Mouse (Mus musculus): Measurements from ENCODE around the gene Cd2ap.
A peak's percentile ranks its signal among the peaks of the same experiment; 100 is the strongest.
"Not testable (repeated sequence)": the region's sequence is repeated elsewhere in the genome, so short reads cannot be mapped to it uniquely, and the experiment has no call there.

Gene Cd2ap

GRCm38 (mm10) chr17:42876001-42876903, at the start of gene Cd2ap:
Gene Cd2ap, minus strand, starts transcription at chr17:42876665.
- DNase-seq (ENCODE audit: extremely low read depth, insufficient read length, low spot score) = peak; percentile 93

DNA sequence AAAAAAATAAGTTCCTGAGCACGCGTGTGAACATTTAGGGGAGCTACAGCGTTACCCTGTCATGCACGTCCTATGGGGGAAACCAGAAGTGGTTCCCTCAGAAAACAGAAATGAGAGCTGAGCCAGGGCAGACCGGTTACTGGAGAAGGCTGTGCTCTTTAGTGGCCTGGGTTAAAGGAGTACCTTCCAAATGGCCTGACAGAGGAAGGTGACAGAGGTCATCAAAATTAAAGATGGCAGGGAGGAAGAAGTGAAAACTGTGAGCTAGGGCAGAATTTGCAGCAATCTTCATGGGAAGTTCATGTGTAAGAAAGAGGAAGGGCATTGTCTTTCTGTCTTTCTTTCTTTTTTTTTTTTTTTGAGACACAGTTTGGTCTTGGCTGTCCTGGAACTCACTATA, 48.3 kb upstream of the Cd2ap start:
- no peak for DNase-seq (ENCODE audit: extremely low read depth, insufficient read length, low spot score)

GRCm38 (mm10) chr17:42918810-42919209, 42.3 kb upstream of the Cd2ap start:
- DNase-seq (ENCODE audit: extremely low read depth, insufficient read length, low spot score) = no peak

- DNase-seq (ENCODE audit: extremely low read depth, insufficient read length, low spot score) = no peak
Measured at GRCm38 (mm10) chr17:42914726-42915125, 38.3 kb upstream of the Cd2ap start.

DNA sequence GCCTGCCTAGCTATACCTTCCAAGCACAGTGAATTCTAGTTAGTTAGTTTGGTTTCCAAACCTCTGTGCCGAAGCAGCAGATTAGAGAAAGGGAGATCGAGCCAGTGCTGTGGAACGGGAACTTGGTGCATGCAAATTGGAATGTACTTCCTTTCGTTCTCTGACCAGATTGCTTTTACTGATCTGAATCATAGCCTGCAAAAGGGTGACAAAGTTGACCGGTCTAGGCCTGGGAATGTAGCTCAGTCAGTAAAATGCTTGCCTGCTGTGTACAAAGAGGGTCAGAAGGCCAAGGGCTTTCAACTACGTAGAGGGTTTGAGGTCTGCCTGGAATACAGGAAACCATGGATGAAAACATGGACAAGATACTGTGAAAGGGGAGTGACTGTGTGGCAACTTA, 35.7 kb upstream of the Cd2ap start:
- DNase-seq (ENCODE audit: extremely low read depth, insufficient read length, low spot score) = no peak

DNA sequence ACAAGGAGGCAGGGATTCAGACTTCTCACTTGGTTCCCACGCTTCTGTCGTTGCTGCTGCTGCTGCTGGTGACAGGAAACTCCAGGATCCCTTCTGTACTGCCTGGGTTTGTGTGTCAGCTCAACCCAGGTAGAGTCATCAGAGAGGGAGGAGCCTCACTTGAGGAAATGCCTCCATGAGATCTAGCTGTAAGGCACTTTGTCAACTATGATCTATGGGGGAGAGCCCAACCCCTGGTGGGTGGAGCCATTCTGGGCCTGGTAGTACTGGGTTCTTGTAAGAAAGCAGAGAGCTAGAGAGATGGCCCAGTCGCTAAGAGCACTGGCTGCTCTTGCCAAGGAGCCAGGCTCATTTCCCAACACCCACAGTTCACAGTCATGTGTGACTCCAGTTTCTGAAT, 34.0 kb upstream of the Cd2ap start:
- DNase-seq (ENCODE audit: extremely low read depth, insufficient read length, low spot score) = no peak

DNA sequence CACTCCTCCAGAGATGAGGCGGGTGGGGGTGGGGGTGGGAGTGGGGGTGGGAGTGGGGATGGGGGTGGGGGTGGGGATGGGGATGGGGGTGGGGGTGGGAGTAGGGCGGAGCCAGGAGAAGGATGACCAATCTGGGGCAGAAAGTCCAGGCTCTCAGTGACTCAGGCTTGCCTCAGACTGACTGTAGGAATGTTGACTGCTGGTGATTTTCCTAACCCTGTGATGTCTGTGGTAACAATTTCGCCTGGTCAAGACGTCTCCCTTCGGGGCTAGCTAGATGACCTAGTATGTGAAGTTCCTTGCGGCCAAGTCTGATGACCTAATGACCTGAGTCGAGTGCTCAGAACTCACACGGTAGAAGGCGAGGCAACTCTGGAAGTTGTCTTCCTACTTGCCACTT, 32.9 kb upstream of the Cd2ap start:
- no peak for DNase-seq (ENCODE audit: extremely low read depth, insufficient read length, low spot score)

DNA sequence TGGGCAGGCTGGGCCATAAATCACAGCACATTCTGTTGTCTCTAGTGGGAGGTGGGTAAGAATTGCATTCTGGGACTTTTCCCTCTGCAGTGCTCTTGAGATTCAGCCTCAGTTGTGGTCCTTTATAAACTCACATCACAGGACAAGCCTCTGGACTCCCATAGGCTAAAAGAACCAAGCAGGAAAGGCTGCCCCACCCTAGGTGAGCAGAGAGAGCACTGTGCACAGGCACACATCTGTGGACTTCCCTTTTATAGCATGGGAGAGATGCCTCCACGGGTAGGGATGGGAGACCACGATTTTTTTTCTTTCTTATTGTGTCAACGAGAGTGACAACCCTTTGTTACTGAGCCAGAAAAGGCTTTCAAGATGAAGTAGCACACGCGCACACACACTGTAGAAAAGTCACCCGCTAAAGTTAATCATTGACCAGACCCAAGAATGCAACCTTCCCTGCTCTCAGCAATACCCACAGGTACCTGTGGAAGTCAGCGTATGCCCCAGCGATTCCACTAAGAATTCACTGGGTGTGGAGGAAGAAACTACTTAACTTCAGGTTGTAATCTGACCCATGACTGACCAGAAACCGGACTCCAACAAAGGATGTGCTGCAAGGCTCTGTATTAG, 32.4 kb upstream of the Cd2ap start:
- DNase-seq (ENCODE audit: extremely low read depth, insufficient read length, low spot score) = no peak

GRCm38 (mm10) chr17:42908136-42908535, 31.7 kb upstream of the Cd2ap start:
- DNase-seq (ENCODE audit: extremely low read depth, insufficient read length, low spot score) = no peak

DNA sequence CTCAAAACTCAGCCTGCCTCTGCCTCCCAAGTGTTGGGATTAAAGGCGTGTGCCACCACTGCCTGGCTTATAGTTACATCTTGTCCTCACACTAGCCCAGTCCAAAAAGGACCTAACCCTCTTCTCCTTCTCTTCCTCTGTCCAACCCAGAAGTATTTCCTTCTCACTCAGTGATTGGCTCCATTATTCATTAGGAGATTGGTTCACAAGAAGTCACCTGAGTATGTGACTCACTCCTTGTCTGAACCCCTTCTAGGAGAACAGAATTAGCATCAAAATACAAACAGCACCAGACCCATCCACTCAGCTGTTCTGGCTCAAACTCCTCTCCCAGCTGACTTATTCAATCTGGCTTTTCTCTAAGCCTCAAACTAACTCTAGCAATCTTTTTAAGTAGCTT, 30.0 kb upstream of the Cd2ap start:
- not testable (repeated sequence) for DNase-seq (ENCODE audit: extremely low read depth, insufficient read length, low spot score)

GRCm38 (mm10) chr17:42905919-42906318, 29.5 kb upstream of the Cd2ap start:
- DNase-seq (ENCODE audit: extremely low read depth, insufficient read length, low spot score) = no peak

- DNase-seq (ENCODE audit: extremely low read depth, insufficient read length, low spot score) = no peak
Measured at GRCm38 (mm10) chr17:42900795-42901194, 24.3 kb upstream of the Cd2ap start.

GRCm38 (mm10) chr17:42887282-42887707, 10.8 kb upstream of the Cd2ap start:
- DNase-seq (ENCODE audit: extremely low read depth, insufficient read length, low spot score) = no peak

DNA sequence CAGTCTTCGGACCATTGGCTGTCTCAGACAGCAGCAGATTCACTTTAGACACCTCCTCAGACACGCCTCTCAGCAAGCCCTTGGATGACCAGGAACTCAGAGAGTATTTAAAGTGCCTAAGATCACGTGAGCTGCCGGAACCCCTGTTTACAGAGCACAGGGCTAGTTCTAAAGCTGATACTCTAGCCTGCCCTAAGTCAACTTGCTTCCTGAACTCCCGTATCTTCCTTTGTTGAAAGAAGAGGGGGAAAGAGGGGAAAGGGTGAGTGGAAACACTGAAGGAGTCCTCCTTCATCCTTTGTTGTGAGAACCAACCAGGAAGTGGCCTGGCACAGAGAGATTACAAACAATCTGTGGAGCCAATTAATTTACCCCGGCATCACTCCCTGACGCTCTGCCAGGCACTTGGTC, 8.6 kb upstream of the Cd2ap start:
- DNase-seq (ENCODE audit: extremely low read depth, insufficient read length, low spot score) = no peak

DNA sequence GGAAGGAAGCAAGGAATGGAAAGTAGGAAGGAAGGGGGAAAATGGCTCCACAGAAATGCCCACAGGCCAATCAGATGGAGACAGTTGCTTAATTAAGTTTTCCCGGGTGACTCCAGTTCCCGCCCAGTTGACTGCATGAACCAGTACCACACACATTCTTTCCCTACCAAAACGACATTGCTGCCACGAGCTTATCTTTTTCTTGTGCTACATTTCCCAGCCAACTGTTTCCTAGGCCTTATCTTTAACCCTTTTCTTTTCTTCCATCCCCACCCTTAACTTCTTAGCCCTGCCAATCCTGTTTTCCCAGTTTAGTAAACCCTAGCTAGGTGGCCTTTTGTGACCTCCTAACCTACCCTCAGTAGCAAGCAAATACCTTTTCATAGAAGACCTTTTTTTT, 7.9 kb upstream of the Cd2ap start:
- no peak for DNase-seq (ENCODE audit: extremely low read depth, insufficient read length, low spot score)

DNA sequence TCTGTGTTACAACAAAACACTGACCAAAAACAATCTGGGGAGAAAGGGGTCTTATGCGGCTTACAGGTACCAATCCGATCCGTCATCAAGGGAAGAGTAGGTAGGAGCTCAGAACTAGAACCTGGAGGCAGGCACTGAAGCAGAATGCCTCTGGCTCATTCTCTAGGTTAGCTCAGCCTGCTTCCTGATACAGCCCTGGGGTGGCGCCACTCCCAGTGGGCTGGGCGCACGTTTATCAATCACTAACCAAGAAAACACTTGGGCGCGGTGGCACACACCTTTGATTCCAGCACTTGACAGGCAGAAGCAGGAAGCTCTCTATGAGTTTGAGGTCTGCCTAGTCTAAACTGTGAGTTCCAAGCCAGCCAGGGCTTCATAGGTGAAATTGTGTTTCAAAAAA, 7.3 kb upstream of the Cd2ap start:
- no peak for DNase-seq (ENCODE audit: extremely low read depth, insufficient read length, low spot score)

- no peak for DNase-seq (ENCODE audit: extremely low read depth, insufficient read length, low spot score)
Measured at GRCm38 (mm10) chr17:42883315-42883714, 6.8 kb upstream of the Cd2ap start.

- DNase-seq (ENCODE audit: extremely low read depth, insufficient read length, low spot score) = no peak
Measured at GRCm38 (mm10) chr17:42882873-42883272, 6.4 kb upstream of the Cd2ap start.

DNA sequence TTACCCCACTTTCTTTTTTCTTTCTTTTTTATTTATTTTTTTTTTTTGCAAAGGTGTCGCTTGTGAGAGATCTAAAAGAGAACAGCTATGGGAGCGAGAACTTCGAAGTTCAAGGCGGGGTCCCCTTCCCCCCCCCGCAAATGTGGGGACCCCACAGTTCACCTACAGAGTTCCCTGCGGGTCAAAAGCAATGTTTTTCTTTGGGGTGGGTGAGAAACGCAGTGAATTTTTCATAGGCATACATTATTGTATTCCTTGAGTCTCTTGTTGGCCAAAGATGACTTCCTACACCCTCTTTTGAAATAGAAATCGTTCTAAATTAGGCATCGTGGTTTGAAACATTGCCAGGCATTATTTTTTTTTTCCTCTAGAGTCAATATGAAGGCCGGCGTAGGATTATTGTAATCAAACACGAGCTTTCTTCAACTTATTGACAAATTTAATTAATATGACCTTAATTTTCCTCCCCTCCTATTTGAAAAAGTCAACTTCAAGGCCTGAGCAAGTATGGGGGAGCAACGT, 500 bp upstream of the Cd2ap start:
- DNase-seq (ENCODE audit: extremely low read depth, insufficient read length, low spot score) = no peak

- peak; percentile 44 for DNase-seq (ENCODE audit: extremely low read depth, insufficient read length, low spot score)
Measured at GRCm38 (mm10) chr17:42875571-42876000, 879 bp downstream of the Cd2ap start.

DNA sequence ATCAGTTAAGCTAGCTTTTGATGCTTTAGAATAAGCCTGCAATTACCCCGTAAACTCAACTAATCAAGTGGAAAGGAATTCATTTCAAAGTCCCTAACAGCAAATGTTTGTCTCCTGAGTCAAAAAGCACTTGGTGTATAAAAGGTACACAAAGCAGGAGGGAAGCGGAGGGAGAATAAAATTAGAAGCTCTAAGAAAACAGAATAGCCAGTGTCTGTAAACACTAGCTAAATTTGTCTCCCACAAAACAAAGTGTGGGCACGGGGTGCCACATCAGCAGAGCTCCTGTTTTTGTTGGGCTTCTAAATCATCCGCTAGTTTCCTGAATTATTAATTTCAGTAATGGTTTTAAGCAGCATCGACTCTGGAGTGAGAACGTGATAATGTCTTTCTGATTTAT, 1.4 kb downstream of the Cd2ap start:
- DNase-seq (ENCODE audit: extremely low read depth, insufficient read length, low spot score) = no peak

DNA sequence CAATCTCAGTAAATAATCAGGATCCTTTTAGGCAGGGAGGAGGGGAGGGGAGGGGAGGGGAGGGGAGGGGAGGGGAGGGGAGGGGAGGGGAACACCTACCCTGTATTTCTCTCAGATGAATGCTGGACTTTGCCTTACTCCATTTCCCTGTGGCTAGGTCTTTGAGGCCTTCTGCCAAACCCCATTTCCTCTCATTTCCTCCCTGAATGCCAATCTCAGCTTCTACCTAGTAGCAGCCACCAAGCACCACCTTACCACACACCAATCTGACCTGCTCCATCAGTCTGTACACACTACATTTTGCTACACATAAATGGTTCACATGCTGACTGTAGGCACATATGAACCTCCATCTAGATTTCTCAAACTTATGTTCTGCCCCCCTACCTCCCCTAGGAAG, 6.0 kb downstream of the Cd2ap start:
- DNase-seq (ENCODE audit: extremely low read depth, insufficient read length, low spot score) = no peak

Measured in 3134 (cell line).